Mouse (Mus musculus) limb, embryonic 11.5 days (tissue): ENCODE measurements around the gene Xpnpep2. TPM values are rescaled to one million over a fixed set of nuclear protein-coding genes. Genes with fewer than 3 reads are reported as not detected.

ENCODE experiments used
- ATAC-seq: fragments of 200-750 bp; cut with Nextera tagmentation; 2 replicates; pipeline ENCODE4 v1.8.0; 2017; ENCODE audit warnings: low read depth; ENCODE audit not compliant: insufficient number of reproducible peaks, low FRiP score, low TSS enrichment
- DNase-seq: peaks from one replicate; pipeline ENCODE4 v3.0.0-alpha.2; 2015; ENCODE audit warnings: low spot score
- H3K27ac ChIP-seq: fragments of 300-500 bp; sonication (generic); replicated peaks from 2 replicates; pipeline ENCODE4 v1.5.1; 2014; ENCODE audit warnings: low read depth, mild to moderate bottlenecking, low read length
- H3K27me3 ChIP-seq: fragments of 300-500 bp; sonication (generic); 2 replicates; pipeline ENCODE4 v1.6.1; 2014; ENCODE audit warnings: mild to moderate bottlenecking, low read length, mixed read lengths; ENCODE audit not compliant: control insufficient read depth, insufficient read depth
- H3K36me3 ChIP-seq: fragments of 300-500 bp; sonication (generic); 2 replicates; pipeline ENCODE4 v1.6.1; 2014; ENCODE audit warnings: mild to moderate bottlenecking, low read length, moderate library complexity, mixed read lengths; ENCODE audit not compliant: control insufficient read depth, insufficient read depth
- H3K4me1 ChIP-seq: fragments of 300-500 bp; sonication (generic); 2 replicates; pipeline ENCODE4 v1.6.1; 2014; ENCODE audit warnings: low read length, mixed read lengths; ENCODE audit not compliant: control insufficient read depth, insufficient read depth
- H3K4me2 ChIP-seq: fragments of 300-500 bp; sonication (generic); 2 replicates; pipeline ENCODE4 v1.6.1; 2014; ENCODE audit warnings: low read depth, mild to moderate bottlenecking, moderate library complexity; ENCODE audit not compliant: severe bottlenecking
- H3K4me3 ChIP-seq: fragments of 300-500 bp; sonication (generic); 2 replicates; pipeline ENCODE4 v1.5.1; 2014; ENCODE audit warnings: low read depth, low read length
- H3K9ac ChIP-seq: fragments of 300-500 bp; sonication (generic); 2 replicates; pipeline ENCODE4 v1.6.1; 2014; ENCODE audit warnings: mild to moderate bottlenecking, low read length
- H3K9me3 ChIP-seq: fragments of 300-500 bp; sonication (generic); 2 replicates; pipeline ENCODE4 v1.6.1; 2016; ENCODE audit warnings: low read length; ENCODE audit not compliant: control insufficient read depth
- WGBS: fragments of 180-500 bp; shearing (Covaris S2); extraction: QIAGEN DNeasy Blood & Tissue Kit; methylation state at CpG from one replicate; pipeline ENCODE4 v1.1.7; 2014; 5-methylcytosine and 5-hydroxymethylcytosine counted together
- polyA plus RNA-seq: library from polyadenylated mRNA; unstranded; fragments of >200 nt; fragmentation: Nextera tagmentation; extraction: Ambion mirVana; gene quantifications from 2 replicates; pipeline ENCODE4 v1.2.1, GENCODE M21; 2014

Xpnpep2 gene
- polyA plus RNA-seq, 1 experiment from 2014 or later, result 1.6 TPM

- no peaks in the 10 kb centered on the region for H3K36me3 ChIP-seq
- H3K4me3 ChIP-seq, result no peak overlapping the region
- H3K4me2 ChIP-seq, result no peak overlapping the region
- no peaks in the 10 kb centered on the region for H3K27me3 ChIP-seq
- no peak for ATAC-seq
- H3K9me3 ChIP-seq, result no peaks in the 10 kb centered on the region
- no peak overlapping the region for H3K27ac ChIP-seq
- H3K4me1 ChIP-seq, result peaks cover 3% of the 10 kb centered on the region; the same call in 1 of the 2 replicates
- H3K9ac ChIP-seq, result no peak overlapping the region
- 81% methylated on average over 4 of the region's 4 CpGs for WGBS
- no peak for DNase-seq
Observed at GRCm38 (mm10) chrX:48136935-48137334, 28.4 kb downstream of the Xpnpep2 start.

GRCm38 (mm10) chrX:48138011-48138410 lies 29.5 kb downstream of the Xpnpep2 start:
- Histone ChIP-seq H3K27me3 (no peaks in the 10 kb centered on the region), H3K27ac (no peak overlapping the region), H3K4me2 (no peak overlapping the region), H3K9ac (no peak overlapping the region), H3K9me3 (no peaks in the 10 kb centered on the region), H3K4me1 (peaks cover 3% of the 10 kb centered on the region; the same call in 1 of the 2 replicates), H3K4me3 (no peak overlapping the region), H3K36me3 (no peaks in the 10 kb centered on the region)
- 63% methylated on average over 6 of the region's 6 CpGs for WGBS
- ATAC-seq (no peak), DNase-seq (no peak)

GRCm38 (mm10) chrX:48138539-48139275 lies 30.2 kb downstream of the Xpnpep2 start:
- Histone ChIP-seq H3K36me3 (no peaks in the 10 kb centered on the region), H3K9me3 (no peaks in the 10 kb centered on the region), H3K27ac (no peak overlapping the region), H3K27me3 (no peaks in the 10 kb centered on the region), H3K4me3 (no peak overlapping the region), H3K4me1 (peaks cover 3% of the 10 kb centered on the region; the same call in 1 of the 2 replicates), H3K4me2 (no peak overlapping the region), H3K9ac (no peak overlapping the region)
- DNase-seq, result peak; percentile 21
- 54% methylated on average over 7 of the region's 7 CpGs for WGBS
- ATAC-seq, result no peak

GRCm38 (mm10) chrX:48139368-48140285 lies 31.1 kb downstream of the Xpnpep2 start:
- no peak for DNase-seq

GRCm38 (mm10) chrX:48140286-48140877 lies 31.9 kb downstream of the Xpnpep2 start:
- Histone ChIP-seq H3K27me3 (no peaks in the 10 kb centered on the region), H3K27ac (no peak overlapping the region), H3K4me1 (peaks cover 3% of the 10 kb centered on the region; the same call in 1 of the 2 replicates), H3K36me3 (no peaks in the 10 kb centered on the region), H3K9ac (no peak overlapping the region), H3K4me2 (no peak overlapping the region), H3K4me3 (no peak overlapping the region), H3K9me3 (no peaks in the 10 kb centered on the region)
- 69% methylated on average over 3 of the region's 3 CpGs for WGBS
- ATAC-seq (no peak), DNase-seq (no peak)

More at GRCm38 (mm10) chrX:48139368-48140285, 31.1 kb downstream of the Xpnpep2 start:
- no peak overlapping the region for H3K27ac ChIP-seq
- H3K27me3 ChIP-seq, result no peaks in the 10 kb centered on the region
- no peaks in the 10 kb centered on the region for H3K9me3 ChIP-seq
- no peaks in the 10 kb centered on the region for H3K36me3 ChIP-seq
- no peak overlapping the region for H3K4me2 ChIP-seq
- ATAC-seq, result no peak
- H3K9ac ChIP-seq, result no peak overlapping the region
- H3K4me1 ChIP-seq, result peaks cover 3% of the 10 kb centered on the region; the same call in 1 of the 2 replicates
- H3K4me3 ChIP-seq, result no peak overlapping the region
- WGBS, result 57% methylated on average over 14 of the region's 14 CpGs

GRCm38 (mm10) chrX:48141481-48141880 lies 33.0 kb downstream of the Xpnpep2 start:
- no peak overlapping the region for H3K4me2 ChIP-seq
- ATAC-seq, result no peak
- H3K36me3 ChIP-seq, result no peaks in the 10 kb centered on the region

GRCm38 (mm10) chrX:48143415-48144335 lies 35.1 kb downstream of the Xpnpep2 start:
- Histone ChIP-seq H3K9ac (no peak overlapping the region), H3K4me3 (no peak overlapping the region), H3K27me3 (no peaks in the 10 kb centered on the region), H3K27ac (no peak overlapping the region), H3K4me1 (peaks cover 3% of the 10 kb centered on the region; the same call in 1 of the 2 replicates), H3K36me3 (no peaks in the 10 kb centered on the region), H3K4me2 (peak overlapping the region; percentile 15; the same call in 1 of the 2 replicates), H3K9me3 (no peaks in the 10 kb centered on the region)
- 60% methylated on average over 22 of the region's 26 CpGs for WGBS
- no peak for ATAC-seq
- peak; percentile 21 for DNase-seq

More at GRCm38 (mm10) chrX:48141481-48141880, 33.0 kb downstream of the Xpnpep2 start:
- Histone ChIP-seq H3K27ac (no peak overlapping the region), H3K4me1 (peaks cover 3% of the 10 kb centered on the region; the same call in 1 of the 2 replicates), H3K9ac (no peak overlapping the region), H3K9me3 (no peaks in the 10 kb centered on the region), H3K4me3 (no peak overlapping the region), H3K27me3 (no peaks in the 10 kb centered on the region)
- 79% methylated on average over 6 of the region's 6 CpGs for WGBS
- DNase-seq, result no peak
